Mouse (Mus musculus) small intestine, adult 2 months (tissue): ENCODE results near the gene Hist1h2bb.

ENCODE experiments used
- CTCF ChIP-seq: fragments of 200-500 bp; IDR thresholded peaks from 2 replicates; pipeline ENCODE4 v1.5.1; 2012; ENCODE audit warnings: low read depth, mild to moderate bottlenecking, control low read depth, inconsistent platforms, low read length, moderate library complexity, mixed read lengths; ENCODE audit not compliant: insufficient replicate concordance, insufficient read length; ENCODE audit errors: extremely low read depth
- POLR2A ChIP-seq: fragments of 200-500 bp; IDR thresholded peaks from 2 replicates; pipeline ENCODE4 v1.6.1; 2012; ENCODE audit warnings: low read depth, mild to moderate bottlenecking, control low read depth, inconsistent platforms, low read length, moderate library complexity

GRCm38 (mm10) chr13:23752742-23753172 is 6.2 kb downstream of the Hist1h2bb start:
- TF ChIP-seq POLR2A = no peak
- no peak for TF ChIP-seq CTCF
